34 mouse cellular contexts compared by ENCODE assay signal in the genomic region with DNA sequence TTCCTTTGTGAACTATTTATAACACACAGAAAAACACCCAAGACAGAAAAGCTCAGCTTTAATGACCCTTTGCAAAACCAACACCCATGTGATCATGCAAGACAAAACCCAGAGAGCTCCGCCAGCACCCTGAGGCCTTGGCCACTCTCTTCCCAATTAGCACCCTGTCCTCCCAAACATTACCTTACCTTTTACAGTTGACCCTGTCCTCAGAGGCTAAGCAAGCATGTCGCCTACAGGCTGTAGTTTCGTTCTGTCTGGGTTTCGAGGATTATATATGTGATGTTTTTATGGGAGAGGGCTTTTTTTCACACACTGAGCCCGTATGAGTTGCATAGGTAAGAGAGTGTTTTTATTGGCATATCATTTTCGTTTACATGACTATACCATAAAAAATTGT.
"Had no signal": no experiment of that assay in that cellular context is flagged by ENCODE, and none has a peak within 500 bp of the region (broad histone marks: within the 10 kb centered on the region; RNA-seq: fewer than 3 reads in every experiment).

No protein-coding gene starts in this region.

- H3K36me3 ChIP-seq: heart, embryonic 15.5 days; hindbrain, embryonic 15.5 days; intestine, embryonic 15.5 days had no signal

- DNase-seq: heart, postnatal 10 days; heart, postnatal 14 days; heart, postnatal 36 days; kidney, adult 11 months; kidney, adult 18-20 months; kidney, adult 2 months; kidney, adult 8-10 months; kidney, adult 9 months; kidney, postnatal 10 days; kidney, postnatal 14 days; kidney, postnatal 25 days; kidney, postnatal 36 days; kidney, postnatal 4 days; layer of hippocampus, adult 9-11 months; layer of hippocampus, postnatal 36 days had no signal

- H3K27me3 ChIP-seq: heart, embryonic 12.5 days; heart, embryonic 13.5 days; heart, embryonic 15.5 days; hindbrain, embryonic 12.5 days; hindbrain, embryonic 13.5 days; hindbrain, embryonic 15.5 days; intestine, embryonic 15.5 days; kidney, embryonic 15.5 days had no signal

- H3K4me2 ChIP-seq: heart, embryonic 11.5 days; heart, embryonic 12.5 days; heart, embryonic 13.5 days; heart, embryonic 15.5 days; hindbrain, embryonic 12.5 days; hindbrain, embryonic 13.5 days; hindbrain, embryonic 14.5 days; hindbrain, embryonic 15.5 days; intestine, embryonic 15.5 days; kidney, embryonic 15.5 days had no signal

- H3K27ac ChIP-seq: heart, embryonic 10.5 days; heart, embryonic 13.5 days; heart, embryonic 15.5 days; hindbrain, embryonic 10.5 days; hindbrain, embryonic 12.5 days; hindbrain, embryonic 13.5 days; hindbrain, embryonic 14.5 days; hindbrain, embryonic 15.5 days; hindbrain, postnatal 0 days; intestine, embryonic 15.5 days; kidney, embryonic 15.5 days; kidney, postnatal 0 days; layer of hippocampus, adult 2 months had no signal

- H3K4me3 ChIP-seq: heart, embryonic 10.5 days; heart, embryonic 12.5 days; heart, embryonic 13.5 days; heart, embryonic 15.5 days; hindbrain, embryonic 10.5 days; hindbrain, embryonic 12.5 days; hindbrain, embryonic 13.5 days; hindbrain, embryonic 15.5 days; intestine, embryonic 15.5 days; kidney, embryonic 15.5 days; layer of hippocampus, adult 2 months had no signal

- ATAC-seq: hindbrain, embryonic 16.5 days; hindbrain, postnatal 0 days; inflammation-experienced regulatory T-cells, adult 6 months; intestine, embryonic 15.5 days; intestine, embryonic 16.5 days; intestine, postnatal 0 days had no signal

- H3K9me3 ChIP-seq: heart, embryonic 10.5 days; intestine, embryonic 15.5 days had no signal

- H3K9ac ChIP-seq: heart, embryonic 12.5 days; heart, embryonic 13.5 days; heart, embryonic 15.5 days; hindbrain, embryonic 12.5 days; hindbrain, embryonic 13.5 days; hindbrain, embryonic 14.5 days; hindbrain, embryonic 15.5 days; intestine, embryonic 15.5 days; kidney, embryonic 15.5 days had no signal

- H3K4me1 ChIP-seq: heart, embryonic 10.5 days; heart, embryonic 12.5 days; heart, embryonic 13.5 days; heart, embryonic 15.5 days; hindbrain, embryonic 10.5 days; hindbrain, embryonic 12.5 days; hindbrain, embryonic 13.5 days; hindbrain, embryonic 15.5 days; intestine, embryonic 15.5 days had no signal
